Mouse (Mus musculus): ENCODE measurements at regions not wholly inside any gene's neighbourhood (a gene's known extent, or its start where the extent isn't known, plus 50 kb on each side); places are given as distances from the start of the nearest gene placed in this dataset.
A peak's percentile ranks its signal among the peaks of the same experiment; 100 is the strongest.

DNA sequence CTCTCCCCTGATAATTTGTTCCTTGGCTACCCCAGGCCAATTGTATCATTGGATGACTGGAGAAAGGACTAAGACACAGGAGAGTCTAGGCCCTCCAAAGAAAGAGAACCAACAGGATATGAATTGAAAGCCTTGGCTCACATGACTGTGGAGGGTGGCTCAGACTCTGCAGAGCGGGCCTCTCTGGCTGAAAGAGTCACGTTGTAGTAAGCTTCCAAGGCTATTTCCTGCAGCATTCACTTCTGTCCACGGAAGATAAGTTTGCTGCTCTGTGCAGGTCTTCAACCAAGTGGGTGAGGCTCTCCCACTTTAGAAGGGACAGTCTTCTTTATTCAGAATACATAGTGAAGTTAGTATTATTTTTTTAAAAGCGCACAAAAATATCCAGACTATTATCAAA, 332.1 kb upstream of the Nfe2l3 start:
- no peaks in the 10 kb centered on the region for H3K36me3 ChIP-seq (ENCODE audit: control insufficient read depth, insufficient read depth, low read length)
- H3K27ac ChIP-seq (ENCODE audit: control insufficient read depth, insufficient read depth, low read depth, low read length): no peak overlapping the region
- TF ChIP-seq CTCF (IDR thresholded peaks at IDR 0.05; ENCODE audit: control insufficient read depth, insufficient read depth, insufficient replicate concordance, low read depth, low read length): no peak
- TF ChIP-seq POLR2A (IDR thresholded peaks at IDR 0.05; ENCODE audit: control insufficient read depth, low read depth, low read length): no peak
- no peak overlapping the region for H3K4me3 ChIP-seq (ENCODE audit: control insufficient read depth, low read depth, low read length)
- no peaks in the 10 kb centered on the region for H3K27me3 ChIP-seq (ENCODE audit: control insufficient read depth, insufficient read depth, low read length)
- H3K4me1 ChIP-seq (ENCODE audit: control insufficient read depth, insufficient read depth, low read length): no peaks in the 10 kb centered on the region

DNA sequence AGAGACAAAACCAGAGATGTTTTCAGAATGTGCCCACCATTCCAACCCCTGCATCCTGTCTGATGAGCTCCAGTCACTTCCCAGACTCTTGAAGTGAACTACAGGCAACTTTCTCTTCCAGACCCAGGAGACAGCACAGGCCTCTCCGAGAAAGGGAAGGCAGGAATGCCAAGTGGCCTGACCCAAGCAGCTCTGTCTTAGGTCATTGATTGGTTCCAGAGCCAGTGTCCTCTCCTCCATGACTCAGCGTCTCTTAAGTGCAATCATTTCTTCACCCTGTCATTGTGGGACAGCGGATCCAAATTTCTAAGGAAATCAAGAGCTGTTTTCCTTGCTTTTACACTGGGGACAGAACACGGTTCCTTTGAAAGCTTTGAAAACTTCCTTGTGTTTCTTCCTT, 329.2 kb upstream of the Nfe2l3 start:
- Histone ChIP-seq H3K4me1 (ENCODE audit: control insufficient read depth, insufficient read depth, low read length) (no peaks in the 10 kb centered on the region), H3K4me3 (ENCODE audit: control insufficient read depth, low read depth, low read length) (no peak overlapping the region), H3K27ac (ENCODE audit: control insufficient read depth, insufficient read depth, low read depth, low read length) (no peak overlapping the region), H3K36me3 (ENCODE audit: control insufficient read depth, insufficient read depth, low read length) (no peaks in the 10 kb centered on the region), H3K27me3 (ENCODE audit: control insufficient read depth, insufficient read depth, low read length) (no peaks in the 10 kb centered on the region)
- no peak for TF ChIP-seq POLR2A (IDR thresholded peaks at IDR 0.05; ENCODE audit: control insufficient read depth, low read depth, low read length)
- no peak for TF ChIP-seq CTCF (IDR thresholded peaks at IDR 0.05; ENCODE audit: control insufficient read depth, insufficient read depth, insufficient replicate concordance, low read depth, low read length)

DNA sequence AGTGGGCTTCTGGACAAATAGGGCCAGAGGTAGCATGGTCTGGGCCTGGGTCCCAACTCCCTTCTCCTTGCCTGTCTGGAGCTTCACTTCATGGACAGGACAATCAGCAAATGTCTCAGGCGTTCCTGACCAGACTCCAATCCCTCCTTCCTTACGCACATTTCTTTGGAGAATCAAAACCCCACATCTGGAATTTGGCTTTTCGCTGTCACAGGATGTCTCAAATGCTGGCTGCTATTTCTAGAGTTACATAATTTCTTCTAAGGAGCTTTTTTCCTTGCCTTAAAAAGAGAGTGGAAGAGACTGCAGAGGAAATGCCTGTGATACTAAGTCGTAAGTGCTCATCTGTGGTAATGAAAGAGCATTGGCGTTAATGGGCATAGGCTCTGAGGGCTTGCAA, 328.1 kb upstream of the Nfe2l3 start:
- Histone ChIP-seq H3K27me3 (ENCODE audit: control insufficient read depth, insufficient read depth, low read length) (no peaks in the 10 kb centered on the region), H3K4me1 (ENCODE audit: control insufficient read depth, insufficient read depth, low read length) (no peaks in the 10 kb centered on the region), H3K4me3 (ENCODE audit: control insufficient read depth, low read depth, low read length) (no peak overlapping the region), H3K36me3 (ENCODE audit: control insufficient read depth, insufficient read depth, low read length) (no peaks in the 10 kb centered on the region), H3K27ac (ENCODE audit: control insufficient read depth, insufficient read depth, low read depth, low read length) (0 out of 2 replicates have a peak overlapping the region, but pooled peaks have one; percentile 13)
- TF ChIP-seq CTCF (IDR thresholded peaks at IDR 0.05; ENCODE audit: control insufficient read depth, insufficient read depth, insufficient replicate concordance, low read depth, low read length): no peak
- no peak for TF ChIP-seq POLR2A (IDR thresholded peaks at IDR 0.05; ENCODE audit: control insufficient read depth, low read depth, low read length)

DNA sequence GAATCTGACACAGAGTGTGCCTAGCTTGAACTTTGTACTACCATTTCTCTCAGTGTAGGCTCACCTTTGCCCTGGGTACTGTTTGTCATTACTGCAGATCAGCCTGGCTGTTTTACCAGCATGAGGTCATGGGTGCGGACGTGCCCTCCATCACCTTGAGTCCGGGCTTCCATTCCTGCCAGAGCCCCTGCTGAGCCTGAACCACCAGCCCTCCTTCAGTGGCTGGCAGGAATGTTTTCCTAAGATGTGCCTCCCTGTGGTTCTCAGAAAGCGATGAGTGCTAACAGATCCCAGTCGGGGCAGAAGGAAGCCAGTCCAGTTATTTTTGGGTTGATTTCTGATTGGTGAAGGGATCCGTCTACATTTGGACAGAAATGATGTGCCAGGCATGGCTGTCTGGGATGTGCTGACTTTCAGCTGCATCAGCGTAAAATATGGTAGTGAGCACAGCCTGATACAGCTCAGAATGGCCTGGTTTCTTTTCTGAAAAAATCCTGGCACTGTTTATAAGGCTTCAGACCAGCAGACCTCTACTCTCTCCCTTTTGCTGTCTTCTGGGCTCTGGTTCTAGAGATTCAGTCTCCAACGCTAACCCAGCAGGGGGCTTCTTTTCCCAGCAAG, 324.0 kb upstream of the Nfe2l3 start:
- TF ChIP-seq POLR2A (IDR thresholded peaks at IDR 0.05; ENCODE audit: control insufficient read depth, low read depth, low read length) (no peak), CTCF (IDR thresholded peaks at IDR 0.05; ENCODE audit: control insufficient read depth, insufficient read depth, insufficient replicate concordance, low read depth, low read length) (no peak)
- H3K27ac ChIP-seq (ENCODE audit: control insufficient read depth, insufficient read depth, low read depth, low read length): no peak overlapping the region
- no peak overlapping the region for H3K4me3 ChIP-seq (ENCODE audit: control insufficient read depth, low read depth, low read length)
- H3K4me1 ChIP-seq (ENCODE audit: control insufficient read depth, insufficient read depth, low read length): no peaks in the 10 kb centered on the region
- no peaks in the 10 kb centered on the region for H3K36me3 ChIP-seq (ENCODE audit: control insufficient read depth, insufficient read depth, low read length)
- no peaks in the 10 kb centered on the region for H3K27me3 ChIP-seq (ENCODE audit: control insufficient read depth, insufficient read depth, low read length)

DNA sequence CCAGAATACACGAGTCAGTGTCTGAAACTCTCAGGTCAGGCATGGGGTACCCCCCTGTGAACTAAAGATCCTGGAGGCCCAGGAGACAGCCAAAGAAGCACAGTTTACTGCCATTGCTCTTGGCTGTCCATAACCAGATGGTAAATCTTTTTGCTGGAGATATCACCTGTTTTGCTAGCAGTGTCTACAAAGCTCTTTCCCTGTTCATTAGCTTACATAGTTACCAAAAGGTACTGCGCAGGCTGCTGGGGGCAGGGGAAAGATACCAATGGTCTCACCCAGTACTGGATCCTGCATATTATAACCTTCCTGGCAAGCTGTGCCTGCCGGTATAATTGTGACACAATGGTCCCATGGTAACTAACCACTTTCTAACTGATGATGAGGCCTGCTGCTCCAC, 321.9 kb upstream of the Nfe2l3 start:
- no peak for TF ChIP-seq CTCF (IDR thresholded peaks at IDR 0.05; ENCODE audit: control insufficient read depth, insufficient read depth, insufficient replicate concordance, low read depth, low read length)
- no peak for TF ChIP-seq POLR2A (IDR thresholded peaks at IDR 0.05; ENCODE audit: control insufficient read depth, low read depth, low read length)
- H3K27ac ChIP-seq (ENCODE audit: control insufficient read depth, insufficient read depth, low read depth, low read length): no peak overlapping the region

DNA sequence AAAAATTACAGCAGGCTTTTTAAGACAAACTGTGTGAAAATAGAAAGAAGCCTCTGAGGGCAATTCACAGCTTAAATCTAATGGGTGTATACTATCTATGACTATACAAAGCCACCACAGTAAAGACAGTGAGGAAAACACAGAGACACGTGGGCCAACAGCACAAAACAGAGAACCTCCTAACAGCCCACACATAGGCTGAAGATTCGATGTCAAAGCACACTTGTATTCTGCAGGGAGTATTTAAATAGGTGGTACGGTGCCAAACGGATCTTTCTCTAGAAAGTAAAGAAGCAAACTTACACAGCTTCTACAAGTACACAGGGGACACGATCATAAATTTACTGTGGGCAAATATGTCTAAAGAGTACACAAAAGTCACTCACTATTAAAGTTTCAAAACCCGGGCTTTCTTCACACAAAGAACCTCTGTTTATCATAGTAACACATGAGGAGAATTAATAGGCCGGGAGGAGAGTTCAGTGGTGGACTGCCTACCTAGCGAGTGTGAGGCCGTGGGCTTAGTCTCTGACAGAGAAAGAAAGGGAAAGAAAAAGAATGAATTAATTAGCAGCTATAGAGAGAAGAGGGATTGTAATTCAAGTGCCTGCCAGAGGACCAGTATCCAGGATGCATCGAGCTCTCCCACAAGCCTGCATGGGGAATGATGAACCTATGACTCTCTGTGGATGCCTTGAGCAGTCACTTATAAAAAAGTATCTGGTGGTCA, 317.7 kb upstream of the Nfe2l3 start:
- H3K4me1 ChIP-seq (ENCODE audit: control insufficient read depth, insufficient read depth, low read length): no peaks in the 10 kb centered on the region

More for the DNA sequence above, 321.9 kb upstream of the Nfe2l3 start:
- Histone ChIP-seq H3K4me1 (ENCODE audit: control insufficient read depth, insufficient read depth, low read length) (no peaks in the 10 kb centered on the region), H3K36me3 (ENCODE audit: control insufficient read depth, insufficient read depth, low read length) (no peaks in the 10 kb centered on the region), H3K27me3 (ENCODE audit: control insufficient read depth, insufficient read depth, low read length) (no peaks in the 10 kb centered on the region), H3K4me3 (ENCODE audit: control insufficient read depth, low read depth, low read length) (no peak overlapping the region)

DNA sequence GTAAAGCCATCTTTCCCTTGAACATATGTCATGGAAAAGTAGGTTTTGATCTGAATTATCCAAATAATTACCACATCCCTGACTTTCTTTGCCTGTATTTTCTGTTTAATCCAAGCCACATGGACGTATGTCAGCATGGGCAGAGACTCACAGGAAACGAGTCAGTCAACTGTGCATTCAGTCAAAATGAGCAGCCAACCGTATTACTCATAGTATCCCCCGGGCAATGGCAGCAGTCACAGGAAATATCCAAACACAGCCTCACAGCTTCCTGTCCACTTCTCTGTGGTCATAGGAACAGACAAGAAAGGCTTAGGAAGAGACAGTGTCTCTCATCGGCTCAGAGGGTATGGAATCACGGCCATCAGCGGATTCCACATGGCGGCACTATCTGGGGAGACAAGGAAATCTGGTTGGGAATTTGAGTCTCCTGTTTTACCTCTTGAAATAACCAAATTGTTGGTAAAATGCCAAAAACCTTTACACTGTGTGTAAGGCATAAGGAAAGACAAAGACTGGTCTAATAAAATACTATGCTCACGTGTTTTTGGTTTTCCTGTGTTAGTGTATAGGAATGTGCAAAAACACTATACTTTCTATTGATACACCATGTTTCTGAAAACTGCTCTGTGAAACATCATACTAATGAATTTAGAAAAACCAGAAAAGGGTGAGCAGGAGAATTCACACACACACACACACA, 313.5 kb upstream of the Nfe2l3 start:
- no peaks in the 10 kb centered on the region for H3K4me1 ChIP-seq (ENCODE audit: control insufficient read depth, insufficient read depth, low read length)
- H3K4me3 ChIP-seq (ENCODE audit: control insufficient read depth, low read depth, low read length): no peak overlapping the region
- no peaks in the 10 kb centered on the region for H3K36me3 ChIP-seq (ENCODE audit: control insufficient read depth, insufficient read depth, low read length)
- TF ChIP-seq POLR2A (IDR thresholded peaks at IDR 0.05; ENCODE audit: control insufficient read depth, low read depth, low read length): no peak
- TF ChIP-seq CTCF (IDR thresholded peaks at IDR 0.05; ENCODE audit: control insufficient read depth, insufficient read depth, insufficient replicate concordance, low read depth, low read length): no peak
- no peaks in the 10 kb centered on the region for H3K27me3 ChIP-seq (ENCODE audit: control insufficient read depth, insufficient read depth, low read length)
- H3K27ac ChIP-seq (ENCODE audit: control insufficient read depth, insufficient read depth, low read depth, low read length): no peak overlapping the region

More for the DNA sequence above, 317.7 kb upstream of the Nfe2l3 start:
- TF ChIP-seq POLR2A (IDR thresholded peaks at IDR 0.05; ENCODE audit: control insufficient read depth, low read depth, low read length): no peak
- no peak for TF ChIP-seq CTCF (IDR thresholded peaks at IDR 0.05; ENCODE audit: control insufficient read depth, insufficient read depth, insufficient replicate concordance, low read depth, low read length)
- no peak overlapping the region for H3K4me3 ChIP-seq (ENCODE audit: control insufficient read depth, low read depth, low read length)
- H3K27ac ChIP-seq (ENCODE audit: control insufficient read depth, insufficient read depth, low read depth, low read length): no peak overlapping the region
- H3K36me3 ChIP-seq (ENCODE audit: control insufficient read depth, insufficient read depth, low read length): no peaks in the 10 kb centered on the region
- H3K27me3 ChIP-seq (ENCODE audit: control insufficient read depth, insufficient read depth, low read length): no peaks in the 10 kb centered on the region
